Mouse (Mus musculus): Measurements from ENCODE around the gene St5. TPM values are rescaled to one million over a fixed set of nuclear protein-coding genes. Genes with fewer than 3 reads are reported as not detected.

St5 gene
- total and polyA plus RNA-seq, 2 experiments from 2014 or later = 12.3 to 18.0 TPM

- no peak for TF ChIP-seq CTCF (IDR thresholded peaks at IDR 0.05; ENCODE audit: low read depth)
- no peaks in the 10 kb centered on the region for H3K9me3 ChIP-seq (ENCODE audit: low read length)
- no peak overlapping the region for H3K4me2 ChIP-seq (ENCODE audit: low read depth)
- no peak overlapping the region for H3K4me3 ChIP-seq (ENCODE audit: low read depth, low read length)
- no peak overlapping the region for H3K27ac ChIP-seq (ENCODE audit: low read depth, low read length)
- no peaks in the 10 kb centered on the region for H3K36me3 ChIP-seq (ENCODE audit: insufficient read depth)
- 90% methylated on average over 10 of the region's 10 CpGs for WGBS
- no peak overlapping the region for H3K9ac ChIP-seq
- no peak for ATAC-seq
- no peak for DNase-seq
- no peaks in the 10 kb centered on the region for H3K27me3 ChIP-seq (ENCODE audit: insufficient read depth, low read length)
- no peaks in the 10 kb centered on the region; the same call in 1 of the 2 replicates for H3K4me1 ChIP-seq (ENCODE audit: insufficient read depth)
These were observed 161.6 kb downstream of the St5 start for GRCm38 (mm10) chr7:109541609-109542363.

GRCm38 (mm10) chr7:109540902-109541301, 162.5 kb downstream of the St5 start:
- H3K27me3 ChIP-seq (ENCODE audit: insufficient read depth, low read length) = no peaks in the 10 kb centered on the region

GRCm38 (mm10) chr7:109536451-109536946, 166.9 kb downstream of the St5 start:
- peaks cover 10% of the 10 kb centered on the region; the same call in 1 of the 2 replicates for H3K36me3 ChIP-seq (ENCODE audit: insufficient read depth)
- 0 out of 2 replicates have a peak, but pooled peaks have one; percentile 6 for TF ChIP-seq CTCF (IDR thresholded peaks at IDR 0.05; ENCODE audit: low read depth)
- no peak overlapping the region for H3K4me2 ChIP-seq (ENCODE audit: low read depth)
- no peak overlapping the region for H3K27ac ChIP-seq (ENCODE audit: low read depth, low read length)
- DNase-seq = peak; percentile 64
- H3K4me3 ChIP-seq (ENCODE audit: low read depth, low read length) = no peak overlapping the region
- peak; percentile 85 for ATAC-seq
- no peaks in the 10 kb centered on the region for H3K27me3 ChIP-seq (ENCODE audit: insufficient read depth, low read length)
- 18% methylated on average over 4 of the region's 4 CpGs for WGBS
- no peak overlapping the region for H3K9ac ChIP-seq
- H3K9me3 ChIP-seq (ENCODE audit: low read length) = no peaks in the 10 kb centered on the region
- H3K4me1 ChIP-seq (ENCODE audit: insufficient read depth) = no peaks in the 10 kb centered on the region; the same call in 1 of the 2 replicates

More at GRCm38 (mm10) chr7:109540902-109541301, 162.5 kb downstream of the St5 start:
- no peak overlapping the region for H3K4me2 ChIP-seq (ENCODE audit: low read depth)
- no peak overlapping the region for H3K4me3 ChIP-seq (ENCODE audit: low read depth, low read length)
- no peaks in the 10 kb centered on the region for H3K36me3 ChIP-seq (ENCODE audit: insufficient read depth)
- ATAC-seq (no peak), DNase-seq (no peak)
- H3K9ac ChIP-seq = no peak overlapping the region
- no peak for TF ChIP-seq CTCF (IDR thresholded peaks at IDR 0.05; ENCODE audit: low read depth)
- H3K27ac ChIP-seq (ENCODE audit: low read depth, low read length) = no peak overlapping the region
- H3K9me3 ChIP-seq (ENCODE audit: low read length) = no peaks in the 10 kb centered on the region
- no peaks in the 10 kb centered on the region; the same call in 1 of the 2 replicates for H3K4me1 ChIP-seq (ENCODE audit: insufficient read depth)

- Histone ChIP-seq H3K9me3 (ENCODE audit: low read length) (no peaks in the 10 kb centered on the region), H3K4me2 (ENCODE audit: low read depth) (no peak overlapping the region), H3K4me3 (ENCODE audit: low read depth, low read length) (no peak overlapping the region), H3K4me1 (ENCODE audit: insufficient read depth) (no peaks in the 10 kb centered on the region; the same call in 1 of the 2 replicates), H3K27ac (ENCODE audit: low read depth, low read length) (no peak overlapping the region), H3K27me3 (ENCODE audit: insufficient read depth, low read length) (no peaks in the 10 kb centered on the region), H3K36me3 (ENCODE audit: insufficient read depth) (peaks cover 10% of the 10 kb centered on the region; the same call in 1 of the 2 replicates), H3K9ac (no peak overlapping the region)
- ATAC-seq (no peak), DNase-seq (no peak)
- 97% methylated on average over 3 of the region's 3 CpGs for WGBS
- no peak for TF ChIP-seq CTCF (IDR thresholded peaks at IDR 0.05; ENCODE audit: low read depth)
These were observed 168.5 kb downstream of the St5 start for GRCm38 (mm10) chr7:109534921-109535320.

- no peak overlapping the region for H3K9ac ChIP-seq
- H3K4me2 ChIP-seq (ENCODE audit: low read depth) = no peak overlapping the region
These were observed 169.5 kb downstream of the St5 start for GRCm38 (mm10) chr7:109533888-109534287.

GRCm38 (mm10) chr7:109533129-109533528, 170.3 kb downstream of the St5 start:
- H3K9ac ChIP-seq = no peak overlapping the region
- no peaks in the 10 kb centered on the region for H3K9me3 ChIP-seq (ENCODE audit: low read length)
- no peak for DNase-seq
- TF ChIP-seq CTCF (IDR thresholded peaks at IDR 0.05; ENCODE audit: low read depth) = no peak
- H3K27me3 ChIP-seq (ENCODE audit: insufficient read depth, low read length) = no peaks in the 10 kb centered on the region
- 82% methylated on average over 4 of the region's 4 CpGs for WGBS
- H3K36me3 ChIP-seq (ENCODE audit: insufficient read depth) = peaks cover 10% of the 10 kb centered on the region; the same call in 1 of the 2 replicates
- no peaks in the 10 kb centered on the region; the same call in 1 of the 2 replicates for H3K4me1 ChIP-seq (ENCODE audit: insufficient read depth)
- H3K4me2 ChIP-seq (ENCODE audit: low read depth) = no peak overlapping the region
- H3K4me3 ChIP-seq (ENCODE audit: low read depth, low read length) = no peak overlapping the region
- no peak for ATAC-seq
- no peak overlapping the region for H3K27ac ChIP-seq (ENCODE audit: low read depth, low read length)

More at GRCm38 (mm10) chr7:109533888-109534287, 169.5 kb downstream of the St5 start:
- no peaks in the 10 kb centered on the region for H3K9me3 ChIP-seq (ENCODE audit: low read length)
- no peak for TF ChIP-seq CTCF (IDR thresholded peaks at IDR 0.05; ENCODE audit: low read depth)
- H3K4me1 ChIP-seq (ENCODE audit: insufficient read depth) = no peaks in the 10 kb centered on the region; the same call in 1 of the 2 replicates
- H3K27ac ChIP-seq (ENCODE audit: low read depth, low read length) = no peak overlapping the region
- H3K4me3 ChIP-seq (ENCODE audit: low read depth, low read length) = no peak overlapping the region
- peaks cover 10% of the 10 kb centered on the region; the same call in 1 of the 2 replicates for H3K36me3 ChIP-seq (ENCODE audit: insufficient read depth)
- 82% methylated on average over 4 of the region's 4 CpGs for WGBS
- H3K27me3 ChIP-seq (ENCODE audit: insufficient read depth, low read length) = no peaks in the 10 kb centered on the region
- ATAC-seq = no peak
- DNase-seq = no peak

- no peaks in the 10 kb centered on the region; the same call in 1 of the 2 replicates for H3K4me1 ChIP-seq (ENCODE audit: insufficient read depth)
- no peak for ATAC-seq
- no peak overlapping the region for H3K9ac ChIP-seq
- H3K4me3 ChIP-seq (ENCODE audit: low read depth, low read length) = no peak overlapping the region
- no peak for DNase-seq
- no peak overlapping the region for H3K4me2 ChIP-seq (ENCODE audit: low read depth)
- no peak overlapping the region for H3K27ac ChIP-seq (ENCODE audit: low read depth, low read length)
- TF ChIP-seq CTCF (IDR thresholded peaks at IDR 0.05; ENCODE audit: low read depth) = no peak
- peaks cover 10% of the 10 kb centered on the region; the same call in 1 of the 2 replicates for H3K36me3 ChIP-seq (ENCODE audit: insufficient read depth)
- H3K27me3 ChIP-seq (ENCODE audit: insufficient read depth, low read length) = no peaks in the 10 kb centered on the region
- WGBS = 74% methylated on average over 3 of the region's 3 CpGs
- H3K9me3 ChIP-seq (ENCODE audit: low read length) = no peaks in the 10 kb centered on the region
These were observed 170.7 kb downstream of the St5 start for GRCm38 (mm10) chr7:109532691-109533090.

All from forebrain, postnatal 0 days (tissue).